ENCODE assay signal across 13 mouse cellular contexts in the genomic region with DNA sequence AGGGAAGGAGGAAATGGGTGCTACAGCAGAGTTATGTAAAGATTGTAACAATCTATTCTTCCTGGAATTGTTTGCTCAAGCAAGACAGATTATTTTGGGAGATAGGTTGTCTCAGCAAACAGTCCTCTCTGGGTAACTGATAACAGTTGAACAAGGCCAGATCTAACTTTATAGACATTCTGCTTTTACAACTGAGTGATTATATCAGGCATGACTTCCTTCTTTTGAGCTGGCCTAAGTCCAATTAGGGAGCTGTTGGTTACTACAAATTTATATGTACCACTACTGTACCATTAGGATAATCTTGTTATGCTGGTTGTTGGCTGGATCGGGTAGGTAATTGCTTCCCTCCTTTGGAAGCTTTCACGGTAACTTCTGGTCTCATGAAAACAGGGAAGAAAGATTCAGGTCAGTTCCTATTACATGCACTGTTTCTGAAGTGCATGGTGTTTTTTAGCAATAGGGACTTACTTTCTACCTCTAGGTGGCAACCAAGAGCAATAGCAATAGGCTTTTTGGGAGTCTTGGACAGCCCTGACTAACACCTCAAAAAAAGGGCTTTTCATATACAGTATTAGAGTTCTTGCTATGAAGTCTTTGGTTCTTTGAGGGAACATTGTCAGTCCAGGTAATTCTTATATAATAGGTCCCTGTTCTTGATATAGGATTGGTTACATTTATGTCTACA.
DNase-seq lines count a peak whose midpoint lies in the region; ATAC-seq and TF ChIP-seq lines count a peak whose summit lies in the region.
"Had no signal": no experiment of that assay in that cellular context is flagged by ENCODE, and none has a peak within 500 bp of the region (broad histone marks: within the 10 kb centered on the region; RNA-seq: fewer than 3 reads in every experiment).

No protein-coding gene starts in this region.

- TF ChIP-seq POLR2A in brain, embryonic 14.5 days (IDR thresholded peaks at IDR 0.05; ENCODE audit: borderline replicate concordance, extremely low read depth, insufficient read depth, insufficient read length, poor library complexity, severe bottlenecking): no peak
- TF ChIP-seq POLR2A in thymus, adult 2 months (IDR thresholded peaks at IDR 0.05; ENCODE audit: control insufficient read depth, extremely low read depth, insufficient read depth, low read length, poor library complexity): no peak

- H3K27ac ChIP-seq in gastrocnemius, adult 2 months: no peak overlapping the region
- H3K27ac ChIP-seq in liver, postnatal 0 days (ENCODE audit: low read depth): no peak overlapping the region
- H3K27ac ChIP-seq in thymus, adult 2 months (ENCODE audit: control insufficient read depth, insufficient read depth, low read length): no peak overlapping the region
- H3K27ac ChIP-seq: heart, embryonic 15.5 days; liver, embryonic 13.5 days had no signal

- H3K4me2 ChIP-seq in liver, postnatal 0 days (ENCODE audit: low read depth, low read length): no peak overlapping the region
- H3K4me2 ChIP-seq: heart, embryonic 15.5 days; liver, embryonic 13.5 days had no signal

- H3K27me3 ChIP-seq in liver, postnatal 0 days (ENCODE audit: insufficient read depth, low read length): no peaks in the 10 kb centered on the region
- no peaks in the 10 kb centered on the region for H3K27me3 ChIP-seq in thymus, adult 2 months (ENCODE audit: control insufficient read depth, insufficient read depth, low read length)
- H3K27me3 ChIP-seq: CH12.LX; heart, embryonic 15.5 days; liver, embryonic 13.5 days had no signal

- 39% methylated on average over 2 of the region's 2 CpGs for WGBS in liver, postnatal 0 days (ENCODE audit: insufficient replicate concordance)
- 52% methylated on average over 2 of the region's 2 CpGs for WGBS in thymus, adult 2 months

- no peak overlapping the region for H3K9ac ChIP-seq in liver, postnatal 0 days (replicated peaks)
- H3K9ac ChIP-seq: heart, embryonic 15.5 days; liver, embryonic 13.5 days had no signal

- DNase-seq in gastrocnemius, adult 2 months: no peak
- no peak for DNase-seq in gastrocnemius, postnatal 10 days
- DNase-seq in liver, postnatal 0 days: no peak
- no peak for DNase-seq in liver
- DNase-seq in brain, embryonic 14.5 days (ENCODE audit: low read depth): peak; percentile 60
- DNase-seq in retina, postnatal 1 day: peak; percentile 45
- no peak for DNase-seq in thymus, adult 2 months
- DNase-seq: adrenal gland, postnatal 14 days; cerebellum, postnatal 25 days; liver, embryonic 13.5 days had no signal

- H3K36me3 ChIP-seq in liver, postnatal 0 days (replicated peaks; ENCODE audit: insufficient read depth, low read length): no peaks in the 10 kb centered on the region
- H3K36me3 ChIP-seq in thymus, adult 2 months (ENCODE audit: control insufficient read depth, insufficient read depth, low read length): no peaks in the 10 kb centered on the region
- H3K36me3 ChIP-seq: heart, embryonic 15.5 days; liver, embryonic 13.5 days had no signal

- no peak for ATAC-seq in liver, postnatal 0 days
- ATAC-seq in megakaryocyte-erythroid progenitor cell, adult 5-6 weeks (replicated peaks; ENCODE audit: low FRiP score, low TSS enrichment, poor library complexity, severe bottlenecking): no peak

- peak; percentile 55 for TF ChIP-seq CTCF in gastrocnemius, adult 2 months (IDR thresholded peaks at IDR 0.05)
- TF ChIP-seq CTCF in liver, postnatal 0 days (IDR thresholded peaks at IDR 0.05; ENCODE audit: low read depth): peak; percentile 59
- peak; percentile 38; the same call in 1 of the 2 replicates for TF ChIP-seq CTCF in brain, embryonic 14.5 days (IDR thresholded peaks at IDR 0.05; ENCODE audit: borderline replicate concordance, extremely low read depth, insufficient read depth, insufficient read length)
- no peak for TF ChIP-seq CTCF in thymus, adult 2 months (IDR thresholded peaks at IDR 0.05; ENCODE audit: borderline replicate concordance, control insufficient read depth, extremely low read depth, insufficient read depth, low read length, poor library complexity)

- H3K9me3 ChIP-seq in liver, postnatal 0 days (ENCODE audit: low read length): no peaks in the 10 kb centered on the region
- H3K9me3 ChIP-seq: heart, embryonic 15.5 days; liver, embryonic 13.5 days had no signal

- intact Hi-C loops in gastrocnemius, adult 2 months (cut with DNase I): no loop called here

- TF ChIP-seq EP300 in liver, postnatal 0 days (IDR thresholded peaks at IDR 0.05; ENCODE audit: low read depth): no peak

- no peaks in the 10 kb centered on the region for H3K4me1 ChIP-seq in liver, postnatal 0 days (ENCODE audit: insufficient read depth)
- no peaks in the 10 kb centered on the region for H3K4me1 ChIP-seq in thymus, adult 2 months (replicated peaks; ENCODE audit: control insufficient read depth, insufficient read depth, low read length)
- H3K4me1 ChIP-seq: heart, embryonic 15.5 days; liver, embryonic 13.5 days had no signal

- no peak overlapping the region for H3K4me3 ChIP-seq in gastrocnemius, adult 2 months
- H3K4me3 ChIP-seq in liver, postnatal 0 days (ENCODE audit: low read depth, low read length): no peak overlapping the region
- H3K4me3 ChIP-seq in thymus, adult 2 months (ENCODE audit: control insufficient read depth, insufficient read depth, low read length): no peak overlapping the region
- H3K4me3 ChIP-seq: heart, embryonic 15.5 days; liver, embryonic 13.5 days had no signal

Comparison
In these comparisons a context has a peak if more than half of its experiments do, and no peak if none do; other contexts are left out.
1. DNase-seq: peak in brain, embryonic 14.5 days (single experiment) and retina, postnatal 1 day (single experiment); none in gastrocnemius, adult 2 months (single experiment), gastrocnemius, postnatal 10 days (single experiment), liver, postnatal 0 days (single experiment), liver (single experiment) and thymus, adult 2 months (single experiment).